Mouse (Mus musculus) small intestine, adult 2 months (tissue): ENCODE measurements around the gene Rnf224. TPM values are rescaled to one million over a fixed set of nuclear protein-coding genes. Genes with fewer than 3 reads are reported as not detected.
A peak's percentile ranks its signal among the peaks of the same experiment; 100 is the strongest.

Source experiments
- H3K27ac ChIP-seq: fragments of 200-500 bp; 2 replicates; pipeline ENCODE4 v1.5.1; 2012; ENCODE audit warnings: low read depth, low read length, control low read depth, inconsistent platforms; ENCODE audit not compliant: insufficient read depth
- H3K27me3 ChIP-seq: fragments of 200-500 bp; 2 replicates; pipeline ENCODE4 v1.6.1; 2012; ENCODE audit warnings: mild to moderate bottlenecking, moderate library complexity, low read length, inconsistent platforms; ENCODE audit not compliant: control insufficient read depth, insufficient read depth
- H3K36me3 ChIP-seq: fragments of 200-500 bp; 2 replicates; pipeline ENCODE4 v1.6.1; 2012; ENCODE audit warnings: mild to moderate bottlenecking, low read length, control low read depth, inconsistent platforms; ENCODE audit not compliant: control insufficient read depth, insufficient read depth
- H3K4me1 ChIP-seq: fragments of 200-500 bp; 2 replicates; pipeline ENCODE4 v1.6.1; 2012; ENCODE audit warnings: low read length, inconsistent platforms, mixed read lengths; ENCODE audit not compliant: control insufficient read depth, insufficient read depth, insufficient read length
- H3K4me3 ChIP-seq: fragments of 200-500 bp; 2 replicates; pipeline ENCODE4 v1.5.1; 2012; ENCODE audit warnings: low read depth, mild to moderate bottlenecking, control low read depth, inconsistent platforms, low read length, moderate library complexity
- CTCF ChIP-seq: fragments of 200-500 bp; IDR thresholded peaks from 2 replicates; pipeline ENCODE4 v1.5.1; 2012; ENCODE audit warnings: low read depth, mild to moderate bottlenecking, control low read depth, inconsistent platforms, low read length, moderate library complexity, mixed read lengths; ENCODE audit not compliant: insufficient replicate concordance, insufficient read length; ENCODE audit errors: extremely low read depth
- POLR2A ChIP-seq: fragments of 200-500 bp; IDR thresholded peaks from 2 replicates; pipeline ENCODE4 v1.6.1; 2012; ENCODE audit warnings: low read depth, mild to moderate bottlenecking, control low read depth, inconsistent platforms, low read length, moderate library complexity
- WGBS: fragments of 180-500 bp; shearing (Covaris S2); methylation state at CpG from one replicate; pipeline ENCODE4 v1.1.7; 2018; 5-methylcytosine and 5-hydroxymethylcytosine counted together
- polyA plus RNA-seq: library from polyadenylated mRNA; depleted of rRNA; stranded (reverse); fragments of >200 nt; gene quantifications from 2 replicates; pipeline ENCODE4 v1.2.3, GENCODE M21; 2012

The Rnf224 gene
- polyA plus RNA-seq, 1 experiment: not detected

- no peak overlapping the region for H3K4me3 ChIP-seq
- H3K27ac ChIP-seq: no peak overlapping the region
- H3K4me1 ChIP-seq: peaks cover 6% of the 10 kb centered on the region
- H3K36me3 ChIP-seq: peaks cover 4% of the 10 kb centered on the region
- 89% methylated on average over 4 of the region's 4 CpGs for WGBS
- no peak for TF ChIP-seq CTCF
- no peak for TF ChIP-seq POLR2A
- H3K27me3 ChIP-seq: no peaks in the 10 kb centered on the region
Measured at GRCm38 (mm10) chr2:25227406-25227805, 9.2 kb downstream of the Rnf224 start.

- no peaks in the 10 kb centered on the region for H3K27me3 ChIP-seq
- no peak for TF ChIP-seq CTCF
- TF ChIP-seq POLR2A: no peak
- WGBS: 76% methylated on average over 5 of the region's 5 CpGs
- peaks cover 7% of the 10 kb centered on the region for H3K36me3 ChIP-seq
- H3K4me1 ChIP-seq: peaks cover 7% of the 10 kb centered on the region
- no peak overlapping the region for H3K4me3 ChIP-seq
- no peak overlapping the region for H3K27ac ChIP-seq
Measured at GRCm38 (mm10) chr2:25226864-25227263, 9.7 kb downstream of the Rnf224 start.

GRCm38 (mm10) chr2:25225811-25226379 is 10.7 kb downstream of the Rnf224 start:
- H3K4me1 ChIP-seq: peaks cover 8% of the 10 kb centered on the region
- H3K36me3 ChIP-seq: peaks cover 14% of the 10 kb centered on the region
- peak overlapping the region; percentile 90 for H3K27ac ChIP-seq
- TF ChIP-seq CTCF (no peak), POLR2A (no peak)
- H3K4me3 ChIP-seq: no peak overlapping the region
- 70% methylated on average over 8 of the region's 8 CpGs for WGBS
- no peaks in the 10 kb centered on the region for H3K27me3 ChIP-seq

- Histone ChIP-seq H3K36me3 (peaks cover 14% of the 10 kb centered on the region), H3K4me1 (peaks cover 8% of the 10 kb centered on the region), H3K4me3 (peak overlapping the region; percentile 83), H3K27me3 (no peaks in the 10 kb centered on the region), H3K27ac (peak overlapping the region; percentile 96)
- TF ChIP-seq POLR2A (peak; percentile 53), CTCF (no peak)
- WGBS: under 1% methylated on average over 40 of the region's 41 CpGs
Measured at GRCm38 (mm10) chr2:25224766-25225752, 11.5 kb downstream of the Rnf224 start.

- Histone ChIP-seq H3K27ac (peak within 1 kb of the TSS; percentile 99), H3K27me3 (no peaks in the 10 kb centered on the region), H3K4me1 (peaks cover 8% of the 10 kb centered on the region), H3K4me3 (peak within 1 kb of the TSS; percentile 83), H3K36me3 (peaks cover 14% of the 10 kb centered on the region)
- peak; percentile 99 for TF ChIP-seq POLR2A
- no peak for TF ChIP-seq CTCF
- WGBS: under 1% methylated on average over 17 of the region's 17 CpGs
Measured at GRCm38 (mm10) chr2:25224492-25224765, 12.2 kb downstream of the Rnf224 start, which contains the start of gene Tubb4b. Gene Tubb4b, minus strand, starts transcription at chr2:25224702.

GRCm38 (mm10) chr2:25223681-25224491 is 12.7 kb downstream of the Rnf224 start:
- Histone ChIP-seq H3K27me3 (no peaks in the 10 kb centered on the region), H3K36me3 (peaks cover 14% of the 10 kb centered on the region), H3K4me1 (peaks cover 4% of the 10 kb centered on the region), H3K4me3 (peak overlapping the region; percentile 81), H3K27ac (peak overlapping the region; percentile 99)
- TF ChIP-seq CTCF (no peak), POLR2A (no peak)
- WGBS: under 1% methylated on average over 53 of the region's 53 CpGs

- no peak overlapping the region for H3K27ac ChIP-seq
- H3K4me1 ChIP-seq: peaks cover 2% of the 10 kb centered on the region; the same call in 1 of the 2 replicates
- H3K4me3 ChIP-seq: no peak overlapping the region
- no peaks in the 10 kb centered on the region for H3K27me3 ChIP-seq
- 72% methylated on average over 5 of the region's 5 CpGs for WGBS
- TF ChIP-seq POLR2A (no peak), CTCF (no peak)
- H3K36me3 ChIP-seq: peaks cover 14% of the 10 kb centered on the region
Measured at GRCm38 (mm10) chr2:25221331-25221772, 15.2 kb downstream of the Rnf224 start.
